Mouse (Mus musculus): ENCODE measurements around the gene Gm8439. TPM values are rescaled to one million over a fixed set of nuclear protein-coding genes. Genes with fewer than 3 reads are reported as not detected.

Gm8439 gene
- not detected in 2 replicates for polyA plus RNA-seq (2012; rRNA removed)

DNA sequence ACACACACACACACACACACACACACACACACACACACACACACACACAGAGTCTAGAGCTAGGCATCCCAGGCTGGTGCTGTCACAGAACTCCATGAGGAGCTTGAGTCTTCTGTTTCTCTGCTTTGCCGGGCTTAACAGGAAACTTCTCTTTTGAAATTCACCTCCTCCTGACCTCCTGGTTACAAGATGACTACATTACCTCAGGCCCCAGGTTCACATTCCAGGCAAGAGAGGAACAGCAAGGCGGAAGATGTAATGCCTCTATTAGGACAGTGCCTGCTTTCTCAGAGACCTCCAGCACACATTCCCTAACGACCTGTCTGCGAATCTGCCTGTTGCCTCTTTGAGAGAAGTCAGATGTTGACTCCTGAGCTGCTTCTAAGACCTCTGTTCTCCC, at the start of gene Gm8439:
TSS of gene Gm8439 (plus strand) at position 301 of the 400 bp plus-strand sequence.

DNA sequence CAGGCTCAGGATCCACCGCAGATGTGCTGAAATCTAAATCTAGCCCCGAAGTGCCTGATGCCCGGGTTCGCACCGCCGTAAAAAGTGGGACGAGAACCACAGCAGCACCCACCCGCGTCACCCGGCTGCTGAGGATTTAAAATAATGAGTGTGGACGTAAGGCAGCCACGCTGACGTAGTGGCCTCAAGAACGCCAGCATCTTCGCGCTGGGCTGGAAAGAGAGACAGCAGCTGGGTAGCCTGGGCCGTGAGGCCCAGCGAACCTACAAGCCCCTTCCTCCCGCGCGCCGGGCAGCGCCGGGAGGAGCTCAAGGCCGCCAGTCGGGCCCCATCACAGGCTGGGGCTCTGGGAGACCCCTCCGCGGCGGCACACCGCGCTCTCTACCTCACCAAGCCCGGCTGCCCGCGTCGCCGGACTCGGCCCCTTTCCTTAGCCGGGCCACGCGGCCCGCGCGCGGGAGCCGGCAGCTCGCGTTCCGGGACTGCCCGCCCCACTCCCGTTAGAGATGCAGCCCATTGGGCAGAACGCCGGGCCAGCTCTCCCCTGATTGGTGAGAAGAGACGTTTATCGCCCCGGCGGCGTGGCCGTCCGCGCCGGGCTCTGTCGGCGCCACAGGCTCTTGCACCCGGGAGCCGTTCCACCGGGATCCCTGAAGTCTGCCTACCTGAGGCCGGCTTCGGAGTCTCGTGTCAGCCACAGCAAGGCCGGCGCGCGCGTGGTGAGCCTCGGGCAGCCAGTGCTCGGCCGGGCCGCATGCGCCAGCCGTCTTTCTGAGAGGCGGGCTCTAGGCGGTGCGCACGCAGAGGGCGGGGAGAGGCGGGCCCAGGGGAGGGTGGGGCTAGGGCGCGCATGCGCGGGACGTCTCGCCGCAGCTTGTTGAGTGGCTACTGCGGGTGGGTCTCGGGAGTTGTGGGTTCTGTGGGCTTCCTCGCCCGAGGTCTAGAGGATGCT, 18.8 kb upstream of the Gm8439 start, which contains the start of gene Ctps:
TSS of gene Ctps (minus strand) at position 791 of the 952 bp plus-strand sequence.

Other genes starting within 250 kb of the Gm8439 start
- gene Scmh1, start 183.5 kb upstream of the Gm8439 start, polyA plus RNA-seq (2012; rRNA removed), result 9.8 and 10.6 TPM in 2 replicates
- not detected in 2 replicates for gene Slfnl1, start 56.5 kb upstream of the Gm8439 start, polyA plus RNA-seq (2012; rRNA removed)
- gene Ctps, start 18.5 kb upstream of the Gm8439 start, polyA plus RNA-seq (2012; rRNA removed), result 20.4 and 22.8 TPM in 2 replicates
- gene Cited4, start 77.8 kb downstream of the Gm8439 start, polyA plus RNA-seq (2012; rRNA removed), result 66.5 and 83.1 TPM in 2 replicates
- 0.03 and 0.06 TPM in 2 replicates for gene Kcnq4, start 159.9 kb downstream of the Gm8439 start, polyA plus RNA-seq (2012; rRNA removed)
- gene Nfyc, start 242.8 kb downstream of the Gm8439 start, polyA plus RNA-seq (2012; rRNA removed), result 46.2 and 52.7 TPM in 2 replicates

Measured in liver, embryonic 14 days (tissue).